Comparison of ENCODE assay signal across 8 mouse cellular contexts in the genomic region with DNA sequence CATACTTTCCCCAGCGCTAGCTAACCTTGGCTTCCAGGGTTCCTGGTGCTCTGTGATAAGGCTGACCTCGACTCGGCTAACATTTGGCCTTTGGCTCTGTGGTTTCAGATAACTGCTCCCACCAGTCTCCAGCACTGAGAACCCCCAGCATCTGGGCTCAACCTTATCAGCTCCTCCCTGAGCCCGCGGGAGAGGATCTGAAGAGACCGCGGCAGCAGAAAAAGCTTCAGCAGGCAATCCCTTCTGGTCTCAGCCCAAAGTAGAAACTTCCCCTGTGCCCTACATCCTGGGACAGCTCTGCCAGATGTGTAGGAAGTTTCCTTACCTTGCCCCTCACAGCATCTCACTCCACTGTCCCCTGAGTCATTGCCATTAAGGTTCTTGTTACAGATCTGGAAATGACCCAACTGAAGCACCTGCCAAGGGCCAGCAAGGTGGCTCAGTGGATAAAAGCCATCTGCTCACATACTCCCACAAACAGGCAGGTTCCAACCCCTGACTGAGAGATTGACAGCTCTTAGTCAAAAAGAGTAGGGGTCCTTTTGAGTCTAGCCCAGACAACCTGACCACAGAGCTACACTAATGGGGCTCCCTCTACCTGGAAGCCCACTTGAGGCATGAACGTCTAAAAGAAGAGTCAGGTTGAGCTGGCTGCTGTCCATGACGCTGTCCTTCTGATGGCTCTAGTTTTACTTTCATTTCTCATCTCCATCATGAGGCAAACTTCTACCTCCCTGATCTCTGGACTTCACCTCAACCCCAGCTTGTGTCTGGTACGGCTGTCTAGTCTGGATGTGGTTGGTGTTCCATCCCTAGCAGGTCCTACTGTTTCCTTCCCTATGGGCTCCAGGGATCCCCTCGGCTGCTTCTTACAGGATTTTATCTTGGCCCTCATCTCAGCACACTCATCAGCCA. TPM values are rescaled to one million over a fixed set of nuclear protein-coding genes. Genes with fewer than 3 reads are reported as not detected.
A peak's percentile ranks its signal among the peaks of the same experiment; 100 is the strongest.
DNase-seq lines count a peak whose midpoint lies in the region; ATAC-seq and TF ChIP-seq lines count a peak whose summit lies in the region.

No protein-coding gene starts in this region.

- 19% methylated on average over 11 of the region's 11 CpGs for WGBS in heart, embryonic 13.5 days
- WGBS in hindbrain, embryonic 13.5 days = 81% methylated on average over 11 of the region's 11 CpGs

- intact Hi-C loops in left cerebral cortex, postnatal 25 days (cut with DNase I) = no loop called here

- no peak for DNase-seq in heart, postnatal 4 days
- DNase-seq in MEL (ENCODE audit: low read depth, low spot score) = peak; percentile 87
- peak; percentile 75 for DNase-seq in naive thymus-derived CD4-positive, alpha-beta T cell, adult 2 months (ENCODE audit: low read depth)
- DNase-seq in left cerebral cortex, postnatal 25 days (ENCODE audit: low spot score in 2 of 2) = no peak
- DNase-seq in gastrocnemius, adult 18-20 months (ENCODE audit: low spot score) = no peak

- H3K9ac ChIP-seq in heart, embryonic 13.5 days = peak overlapping the region; percentile 54
- H3K9ac ChIP-seq in MEL (ENCODE audit: control insufficient read depth, low read depth, low read length, poor library complexity, severe bottlenecking) = peak overlapping the region; percentile 39
- no peak overlapping the region for H3K9ac ChIP-seq in hindbrain, embryonic 13.5 days

- peak; percentile 80 for ATAC-seq in heart, embryonic 13.5 days (ENCODE audit: extremely low read depth, insufficient number of reproducible peaks, low FRiP score, low TSS enrichment)
- ATAC-seq in common myeloid progenitor, adult 5-6 weeks (replicated peaks; ENCODE audit: low read depth, poor library complexity, severe bottlenecking) = peak; percentile 73
- ATAC-seq in hindbrain, embryonic 13.5 days (ENCODE audit: low FRiP score) = no peak

- peaks cover 53% of the 10 kb centered on the region for H3K79me2 ChIP-seq in MEL (ENCODE audit: control insufficient read depth, insufficient read depth, low read length, poor library complexity)

- H3K9me3 ChIP-seq in heart, embryonic 13.5 days = no peaks in the 10 kb centered on the region
- H3K9me3 ChIP-seq in MEL (replicated peaks; ENCODE audit: insufficient read depth, low read length) = no peaks in the 10 kb centered on the region
- no peaks in the 10 kb centered on the region for H3K9me3 ChIP-seq in hindbrain, embryonic 13.5 days

- peaks cover 12% of the 10 kb centered on the region for H3K36me3 ChIP-seq in heart, embryonic 13.5 days
- H3K36me3 ChIP-seq in MEL (ENCODE audit: control insufficient read depth in 1 of 2, insufficient read depth in 2 of 2, low read length in 2 of 2) = peaks cover 32 to 61% of the 10 kb centered on the region in 2 experiments
- no peaks in the 10 kb centered on the region for H3K36me3 ChIP-seq in hindbrain, embryonic 13.5 days

- no peak; a peak in 1 of 4 replicates for TF ChIP-seq POLR2A in MEL (IDR thresholded peaks at IDR 0.05; ENCODE audit: control insufficient read depth in 1 of 2, insufficient read depth in 1 of 2, low read depth in 1 of 2, low read length in 2 of 2, poor library complexity in 1 of 2)

- TF ChIP-seq EP300 in MEL (IDR thresholded peaks at IDR 0.05; ENCODE audit: low read depth in 1 of 2, low read length in 2 of 2) = peak; percentile 90 to 92

- TF ChIP-seq CTCF in MEL (IDR thresholded peaks at IDR 0.05 in 2 of 3, conservative IDR thresholded peaks at IDR 0.05 in 1 of 3; ENCODE audit: control insufficient read depth in 1 of 3, insufficient read depth in 1 of 3, low read depth in 2 of 3, low read length in 3 of 3, poor library complexity in 1 of 3, severe bottlenecking in 1 of 3) = no peak

- H3K4me3 ChIP-seq in heart, embryonic 13.5 days = peak overlapping the region; percentile 30
- peak overlapping the region; percentile 49 to 66 for H3K4me3 ChIP-seq in MEL (ENCODE audit: control insufficient read depth in 1 of 2, insufficient read depth in 1 of 2, low read depth in 2 of 2, low read length in 2 of 2)
- H3K4me3 ChIP-seq in hindbrain, embryonic 13.5 days = no peak overlapping the region

- TF ChIP-seq RAD21 in MEL (IDR thresholded peaks at IDR 0.05; ENCODE audit: low read depth, low read length) = no peak

- peak overlapping the region; percentile 75 for H3K27ac ChIP-seq in heart, embryonic 13.5 days (replicated peaks)
- peak overlapping the region; percentile 83 for H3K27ac ChIP-seq in MEL (ENCODE audit: control insufficient read depth, low read depth, low read length)
- no peak overlapping the region for H3K27ac ChIP-seq in hindbrain, embryonic 13.5 days

- peaks cover 27% of the 10 kb centered on the region for H3K4me1 ChIP-seq in heart, embryonic 13.5 days
- H3K4me1 ChIP-seq in MEL (ENCODE audit: control insufficient read depth in 1 of 2, insufficient read depth in 2 of 2, low read length in 2 of 2) = peaks cover 42 to 51% of the 10 kb centered on the region in 2 experiments
- no peaks in the 10 kb centered on the region for H3K4me1 ChIP-seq in hindbrain, embryonic 13.5 days (replicated peaks)

- H3K27me3 ChIP-seq in heart, embryonic 13.5 days (replicated peaks) = no peaks in the 10 kb centered on the region
- no peaks in the 10 kb centered on the region for H3K27me3 ChIP-seq in MEL (ENCODE audit: control insufficient read depth in 1 of 2, insufficient read depth in 2 of 2, low read length in 2 of 2)
- H3K27me3 ChIP-seq in hindbrain, embryonic 13.5 days = no peaks in the 10 kb centered on the region

- peak overlapping the region; percentile 58 for H3K4me2 ChIP-seq in heart, embryonic 13.5 days
- H3K4me2 ChIP-seq in hindbrain, embryonic 13.5 days = no peak overlapping the region

TF ChIP-seq in MEL, 35 proteins besides CTCF, POLR2A, EP300 and RAD21:
- peak; percentile 83 for TF ChIP-seq MAZ (IDR thresholded peaks at IDR 0.05; ENCODE audit: low read depth, low read length)
- TF ChIP-seq RCOR1 (IDR thresholded peaks at IDR 0.05; ENCODE audit: low read depth, low read length) = peak; percentile 85
- TF ChIP-seq MXI1 (IDR thresholded peaks at IDR 0.05; ENCODE audit: low read depth, low read length) = peak; percentile 26; the same call in 1 of the 2 replicates
- no peak for TF ChIP-seq ZC3H11A (IDR thresholded peaks at IDR 0.05; ENCODE audit: low read depth, low read length)
- no peak for TF ChIP-seq HCFC1 (IDR thresholded peaks at IDR 0.05; ENCODE audit: low read depth, low read length)
- 0 out of 2 replicates have a peak, but pooled peaks have one; percentile 26 for TF ChIP-seq MYC (IDR thresholded peaks at IDR 0.05; ENCODE audit: low read depth, low read length)
- TF ChIP-seq TCF12 (IDR thresholded peaks at IDR 0.05; ENCODE audit: low read depth, low read length) = peak; percentile 96
- TF ChIP-seq MAFK (IDR thresholded peaks at IDR 0.05; ENCODE audit: borderline replicate concordance, low read depth, low read length) = peak; percentile 49; the same call in 1 of the 2 replicates
- peak; percentile 79; the same call in 1 of the 2 replicates for TF ChIP-seq UBTF (IDR thresholded peaks at IDR 0.05; ENCODE audit: borderline replicate concordance, insufficient read depth, low read depth, low read length)
- peak; percentile 74 for TF ChIP-seq SIN3A (IDR thresholded peaks at IDR 0.05; ENCODE audit: low read length)
- peak; percentile 66; the same call in 1 of the 2 replicates for TF ChIP-seq TBP (IDR thresholded peaks at IDR 0.05; ENCODE audit: low read depth, low read length)
- no peak for TF ChIP-seq GABPA (IDR thresholded peaks at IDR 0.05; ENCODE audit: low read depth, low read length)
- TF ChIP-seq ZMIZ1 (IDR thresholded peaks at IDR 0.05; ENCODE audit: low read depth, low read length) = 0 out of 2 replicates have a peak, but pooled peaks have one; percentile 4
- TF ChIP-seq TAL1 (IDR thresholded peaks at IDR 0.05; ENCODE audit: low read length) = peak; percentile 91
- peak; percentile 87 for TF ChIP-seq ETS1 (IDR thresholded peaks at IDR 0.05; ENCODE audit: low read depth, low read length)
- TF ChIP-seq CHD1 (IDR thresholded peaks at IDR 0.05; ENCODE audit: low read depth, low read length) = no peak
- TF ChIP-seq CHD2 (IDR thresholded peaks at IDR 0.05; ENCODE audit: low read length) = no peak
- TF ChIP-seq GATA1 (IDR thresholded peaks at IDR 0.05; ENCODE audit: low read depth, low read length) = peak; percentile 94
TF ChIP-seq in MEL: peak in this region for 13.

RNA-seq across cellular contexts. Expression of a gene that starts 12.4 kb away (rescaled TPM):
- 8.6 and 9.0 TPM in 2 replicates for polyA plus RNA-seq in heart, embryonic 13.5 days (2015; fragmentation: Nextera tagmentation; extraction: Ambion mirVana)
- 10 to 100 TPM; 20.5 to 21.6 TPM for total RNA-seq in heart, postnatal 4 days (2021)
- total RNA-seq in MEL (2012; rRNA removed) = 66.6 and 88.1 TPM in 2 replicates
- 10 to 100 TPM; 68.3 to 71.0 TPM for polyA plus RNA-seq in MEL (2012; ENCODE audit: insufficient read depth in 1 of 2, insufficient read length in 2 of 2, low read depth in 1 of 2, low replicate concordance in 2 of 2, missing spikeins in 1 of 2)
- 56.1 and 59.7 TPM in 2 replicates for total RNA-seq in common myeloid progenitor, adult 5-6 weeks (2017)
- 1.2 and 1.4 TPM in 2 replicates for polyA plus RNA-seq in hindbrain, embryonic 13.5 days (2015; fragmentation: Nextera tagmentation; extraction: Ambion mirVana)
- 1 to 10 TPM; 2.5 to 2.6 TPM for total RNA-seq in left cerebral cortex, postnatal 25 days (2021)
- 1 to 10 TPM; 6.3 to 7.3 TPM for total RNA-seq in gastrocnemius, adult 18-20 months (2021)

RNA-seq across cellular contexts. Expression of a gene that starts 39.3 kb away (rescaled TPM):
- 2.9 TPM in 2 replicates for polyA plus RNA-seq in heart, embryonic 13.5 days (2015; fragmentation: Nextera tagmentation; extraction: Ambion mirVana)
- 1 to 10 TPM; 2.8 to 4.1 TPM for total RNA-seq in heart, postnatal 4 days (2021)
- total RNA-seq in MEL (2012; rRNA removed) = 1.3 and 1.4 TPM in 2 replicates
- polyA plus RNA-seq in MEL (2012; ENCODE audit: insufficient read depth in 1 of 2, insufficient read length in 2 of 2, low read depth in 1 of 2, low replicate concordance in 2 of 2, missing spikeins in 1 of 2) = 1 to 10 TPM in 1 of 2 experiments, not detected in 1; 2.1 TPM
- 2.1 and 3.2 TPM in 2 replicates for total RNA-seq in common myeloid progenitor, adult 5-6 weeks (2017)
- polyA plus RNA-seq in hindbrain, embryonic 13.5 days (2015; fragmentation: Nextera tagmentation; extraction: Ambion mirVana) = 6.7 and 7.3 TPM in 2 replicates
- total RNA-seq in left cerebral cortex, postnatal 25 days (2021) = 10 to 100 TPM; 12.0 to 13.0 TPM
- total RNA-seq in gastrocnemius, adult 18-20 months (2021) = 1 to 10 TPM in 1 of 2 experiments, under 1 TPM in 1; 0.91 to 1.0 TPM

RNA-seq across cellular contexts. Expression of a gene that starts 42.9 kb away (rescaled TPM):
- 7.6 and 8.0 TPM in 2 replicates for polyA plus RNA-seq in heart, embryonic 13.5 days (2015; fragmentation: Nextera tagmentation; extraction: Ambion mirVana)
- 10 to 100 TPM; 10.2 to 10.4 TPM for total RNA-seq in heart, postnatal 4 days (2021)
- total RNA-seq in MEL (2012; rRNA removed) = 1.8 and 2.0 TPM in 2 replicates
- polyA plus RNA-seq in MEL (2012; ENCODE audit: insufficient read depth in 1 of 2, insufficient read length in 2 of 2, low read depth in 1 of 2, low replicate concordance in 2 of 2, missing spikeins in 1 of 2) = 1 to 10 TPM in 1 of 2 experiments, not detected in 1; 5.8 TPM
- 5.6 and 7.0 TPM in 2 replicates for total RNA-seq in common myeloid progenitor, adult 5-6 weeks (2017)
- 9.1 and 9.9 TPM in 2 replicates for polyA plus RNA-seq in hindbrain, embryonic 13.5 days (2015; fragmentation: Nextera tagmentation; extraction: Ambion mirVana)
- total RNA-seq in left cerebral cortex, postnatal 25 days (2021) = 1 to 10 TPM; 3.1 TPM
- total RNA-seq in gastrocnemius, adult 18-20 months (2021) = under 1 TPM; 0.23 to 0.31 TPM

Comparison
In these comparisons a context has a peak if more than half of its experiments do, and no peak if none do; other contexts are left out.
1. DNase-seq: peak in MEL (single experiment) and naive thymus-derived CD4-positive, alpha-beta T cell, adult 2 months (single experiment); none in heart, postnatal 4 days (single experiment), left cerebral cortex, postnatal 25 days (0 of 2) and gastrocnemius, adult 18-20 months (single experiment).